Mouse (Mus musculus) testis, adult 2 months (tissue): ENCODE measurements around the gene Kri1.

Experiments
- CTCF ChIP-seq: fragments of 200-500 bp; IDR thresholded peaks from 2 replicates; pipeline ENCODE4 v1.5.1; 2012; ENCODE audit warnings: low read depth, mild to moderate bottlenecking, inconsistent platforms, low read length, moderate library complexity; ENCODE audit not compliant: control insufficient read depth, insufficient read depth, insufficient replicate concordance
- POLR2A ChIP-seq: fragments of 200-500 bp; IDR thresholded peaks from 2 replicates; pipeline ENCODE4 v1.6.1; 2012; ENCODE audit warnings: low read depth, mild to moderate bottlenecking, inconsistent platforms, low read length, moderate library complexity; ENCODE audit not compliant: control insufficient read depth

GRCm38 (mm10) chr9:21299014-21299413 lies 11.2 kb upstream of the Kri1 start:
- no peak for TF ChIP-seq CTCF
- no peak for TF ChIP-seq POLR2A
